Mouse (Mus musculus) intestine, embryonic 15.5 days (tissue): ENCODE data around the gene Cbln4. TPM values are rescaled to one million over a fixed set of nuclear protein-coding genes. Genes with fewer than 3 reads are reported as not detected.

Source experiments
- ATAC-seq: fragments of 200-750 bp; cut with Nextera tagmentation; 2 replicates; pipeline ENCODE4 v1.8.0; 2017; ENCODE audit warnings: moderate TSS enrichment, moderate library complexity
- H3K27ac ChIP-seq: fragments of 300-500 bp; sonication (generic); 2 replicates; pipeline ENCODE4 v1.5.1; 2015; ENCODE audit warnings: mild to moderate bottlenecking, inconsistent platforms
- H3K27me3 ChIP-seq: fragments of 300-500 bp; sonication (generic); replicated peaks from 2 replicates; pipeline ENCODE4 v1.6.1; 2015; ENCODE audit warnings: inconsistent platforms
- H3K36me3 ChIP-seq: fragments of 300-500 bp; sonication (generic); 2 replicates; pipeline ENCODE4 v1.6.1; 2015; ENCODE audit warnings: inconsistent platforms
- H3K4me1 ChIP-seq: fragments of 300-500 bp; sonication (generic); replicated peaks from 2 replicates; pipeline ENCODE4 v1.6.1; 2015; ENCODE audit warnings: inconsistent platforms
- H3K4me2 ChIP-seq: fragments of 300-500 bp; sonication (generic); replicated peaks from 2 replicates; pipeline ENCODE4 v1.6.1; 2015; ENCODE audit warnings: mild to moderate bottlenecking, inconsistent platforms
- H3K4me3 ChIP-seq: fragments of 300-500 bp; sonication (generic); replicated peaks from 2 replicates; pipeline ENCODE4 v1.5.1; 2015; ENCODE audit warnings: inconsistent platforms
- H3K9ac ChIP-seq: fragments of 300-500 bp; sonication (generic); 2 replicates; pipeline ENCODE4 v1.6.1; 2015; ENCODE audit warnings: inconsistent platforms
- H3K9me3 ChIP-seq: fragments of 300-500 bp; sonication (generic); 2 replicates; pipeline ENCODE4 v1.6.1; 2016; ENCODE audit warnings: inconsistent platforms
- WGBS: fragments of 180-500 bp; shearing (Covaris S2); methylation state at CpG from one replicate; pipeline ENCODE4 v1.1.7; 2015; 5-methylcytosine and 5-hydroxymethylcytosine counted together
- polyA plus RNA-seq: library from polyadenylated mRNA; unstranded; fragments of >200 nt; fragmentation: Nextera tagmentation; extraction: Ambion mirVana; gene quantifications from 2 replicates; pipeline ENCODE4 v1.2.1, GENCODE M21; 2015

The Cbln4 gene
- 0.05 and 0.15 TPM in 2 replicates for polyA plus RNA-seq

- Histone ChIP-seq H3K27me3 (peaks cover 41% of the 10 kb centered on the region), H3K36me3 (no peaks in the 10 kb centered on the region), H3K4me1 (peaks cover 13% of the 10 kb centered on the region; the same call in 1 of the 2 replicates), H3K4me3 (peak within 1 kb of the TSS; percentile 19), H3K4me2 (peak within 1 kb of the TSS; percentile 48), H3K9ac (no peak within 1 kb of the TSS), H3K9me3 (no peaks in the 10 kb centered on the region), H3K27ac (no peak within 1 kb of the TSS)
- no peak for ATAC-seq
- WGBS, result 1% methylated on average over 23 of the region's 23 CpGs
Measured at GRCm38 (mm10) chr2:172043235-172043610, at the start of gene Cbln4. Gene Cbln4 (minus strand): TSS chr2:172043466.

- H3K4me2 ChIP-seq, result no peak overlapping the region
- WGBS, result 40% methylated on average over 3 of the region's 3 CpGs
Measured at GRCm38 (mm10) chr2:172078596-172078995, 35.3 kb upstream of the Cbln4 start.

GRCm38 (mm10) chr2:172076295-172076694, 33.0 kb upstream of the Cbln4 start:
- 86% methylated on average over 5 of the region's 5 CpGs for WGBS
- Histone ChIP-seq H3K4me1 (no peaks in the 10 kb centered on the region), H3K4me3 (no peak overlapping the region), H3K27ac (no peak overlapping the region), H3K9ac (no peak overlapping the region), H3K9me3 (no peaks in the 10 kb centered on the region), H3K36me3 (no peaks in the 10 kb centered on the region), H3K4me2 (no peak overlapping the region), H3K27me3 (no peaks in the 10 kb centered on the region)
- no peak for ATAC-seq

More at GRCm38 (mm10) chr2:172078596-172078995, 35.3 kb upstream of the Cbln4 start:
- H3K9me3 ChIP-seq, result no peaks in the 10 kb centered on the region
- no peak for ATAC-seq
- no peak overlapping the region for H3K27ac ChIP-seq
- H3K27me3 ChIP-seq, result no peaks in the 10 kb centered on the region
- H3K36me3 ChIP-seq, result no peaks in the 10 kb centered on the region
- H3K4me3 ChIP-seq, result no peak overlapping the region
- H3K9ac ChIP-seq, result no peak overlapping the region
- no peaks in the 10 kb centered on the region for H3K4me1 ChIP-seq

GRCm38 (mm10) chr2:172062876-172063275, 19.6 kb upstream of the Cbln4 start:
- no peaks in the 10 kb centered on the region for H3K4me1 ChIP-seq
- H3K4me2 ChIP-seq, result no peak overlapping the region
- WGBS, result 59% methylated on average over 7 of the region's 7 CpGs

GRCm38 (mm10) chr2:172059747-172060146, 16.5 kb upstream of the Cbln4 start:
- WGBS, result 62% methylated on average over 3 of the region's 3 CpGs
- Histone ChIP-seq H3K4me2 (no peak overlapping the region), H3K4me1 (no peaks in the 10 kb centered on the region), H3K9ac (no peak overlapping the region), H3K36me3 (no peaks in the 10 kb centered on the region), H3K4me3 (no peak overlapping the region), H3K9me3 (no peaks in the 10 kb centered on the region), H3K27ac (no peak overlapping the region), H3K27me3 (no peaks in the 10 kb centered on the region)
- no peak for ATAC-seq

More at GRCm38 (mm10) chr2:172062876-172063275, 19.6 kb upstream of the Cbln4 start:
- H3K9ac ChIP-seq, result no peak overlapping the region
- no peaks in the 10 kb centered on the region for H3K36me3 ChIP-seq
- H3K9me3 ChIP-seq, result no peaks in the 10 kb centered on the region
- H3K27me3 ChIP-seq, result no peaks in the 10 kb centered on the region
- H3K4me3 ChIP-seq, result no peak overlapping the region
- no peak overlapping the region for H3K27ac ChIP-seq
- ATAC-seq, result no peak

- Histone ChIP-seq H3K9ac (no peak overlapping the region), H3K27ac (no peak overlapping the region), H3K36me3 (no peaks in the 10 kb centered on the region), H3K4me3 (no peak overlapping the region), H3K4me1 (no peaks in the 10 kb centered on the region), H3K27me3 (no peaks in the 10 kb centered on the region), H3K4me2 (no peak overlapping the region), H3K9me3 (no peaks in the 10 kb centered on the region)
- 64% methylated on average over 7 of the region's 7 CpGs for WGBS
- no peak for ATAC-seq
Measured at GRCm38 (mm10) chr2:172058936-172059665, 15.8 kb upstream of the Cbln4 start.

- Histone ChIP-seq H3K4me2 (no peak overlapping the region), H3K36me3 (no peaks in the 10 kb centered on the region), H3K27me3 (peaks cover 38% of the 10 kb centered on the region), H3K9me3 (no peaks in the 10 kb centered on the region), H3K4me1 (peaks cover 13% of the 10 kb centered on the region; the same call in 1 of the 2 replicates), H3K9ac (no peak overlapping the region), H3K27ac (no peak overlapping the region), H3K4me3 (no peak overlapping the region)
- no peak for ATAC-seq
- 34% methylated on average over 7 of the region's 7 CpGs for WGBS
Measured at GRCm38 (mm10) chr2:172046002-172046401, 2.7 kb upstream of the Cbln4 start.

- WGBS, result under 1% methylated on average over 46 of the region's 46 CpGs
- Histone ChIP-seq H3K4me3 (peak overlapping the region; percentile 19), H3K9ac (no peak overlapping the region), H3K27ac (no peak overlapping the region), H3K9me3 (no peaks in the 10 kb centered on the region), H3K4me2 (peak overlapping the region; percentile 48), H3K36me3 (no peaks in the 10 kb centered on the region), H3K4me1 (peaks cover 13% of the 10 kb centered on the region; the same call in 1 of the 2 replicates), H3K27me3 (peaks cover 41% of the 10 kb centered on the region)
- no peak for ATAC-seq
Measured at GRCm38 (mm10) chr2:172042607-172043234, 545 bp downstream of the Cbln4 start.

GRCm38 (mm10) chr2:172042125-172042524, 1.1 kb downstream of the Cbln4 start:
- peak overlapping the region; percentile 48 for H3K4me2 ChIP-seq
- H3K4me3 ChIP-seq, result peak overlapping the region; percentile 19
- under 1% methylated on average over 34 of the region's 34 CpGs for WGBS
- ATAC-seq, result peak; percentile 91
- peaks cover 13% of the 10 kb centered on the region; the same call in 1 of the 2 replicates for H3K4me1 ChIP-seq
- H3K9ac ChIP-seq, result no peak overlapping the region
- H3K27ac ChIP-seq, result no peak overlapping the region
- no peaks in the 10 kb centered on the region for H3K9me3 ChIP-seq
- peaks cover 41% of the 10 kb centered on the region for H3K27me3 ChIP-seq
- H3K36me3 ChIP-seq, result no peaks in the 10 kb centered on the region

GRCm38 (mm10) chr2:172040859-172041258, 2.4 kb downstream of the Cbln4 start:
- WGBS, result 78% methylated on average over 10 of the region's 10 CpGs
- Histone ChIP-seq H3K4me2 (no peak overlapping the region), H3K9ac (no peak overlapping the region), H3K36me3 (no peaks in the 10 kb centered on the region), H3K4me1 (peaks cover 13% of the 10 kb centered on the region; the same call in 1 of the 2 replicates), H3K9me3 (no peaks in the 10 kb centered on the region), H3K27me3 (peaks cover 41% of the 10 kb centered on the region), H3K4me3 (no peak overlapping the region), H3K27ac (no peak overlapping the region)
- ATAC-seq, result no peak

GRCm38 (mm10) chr2:172039601-172040000, 3.7 kb downstream of the Cbln4 start:
- Histone ChIP-seq H3K4me1 (peaks cover 13% of the 10 kb centered on the region; the same call in 1 of the 2 replicates), H3K9me3 (no peaks in the 10 kb centered on the region), H3K9ac (no peak overlapping the region), H3K4me3 (no peak overlapping the region), H3K36me3 (no peaks in the 10 kb centered on the region), H3K27ac (no peak overlapping the region), H3K4me2 (no peak overlapping the region), H3K27me3 (peaks cover 37% of the 10 kb centered on the region)
- no peak for ATAC-seq
- WGBS, result 86% methylated on average over 5 of the region's 5 CpGs

- ATAC-seq, result no peak
- WGBS, result 14% methylated on average over 5 of the region's 5 CpGs
Measured at GRCm38 (mm10) chr2:172034281-172034680, 9.0 kb downstream of the Cbln4 start.

More at GRCm38 (mm10) chr2:172034281-172034680, 9.0 kb downstream of the Cbln4 start:
- H3K36me3 ChIP-seq, result no peaks in the 10 kb centered on the region
- no peaks in the 10 kb centered on the region for H3K9me3 ChIP-seq
- no peaks in the 10 kb centered on the region for H3K27me3 ChIP-seq
- no peak overlapping the region for H3K4me3 ChIP-seq
- H3K27ac ChIP-seq, result no peak overlapping the region
- no peak overlapping the region for H3K4me2 ChIP-seq
- no peak overlapping the region for H3K9ac ChIP-seq
- H3K4me1 ChIP-seq, result no peaks in the 10 kb centered on the region
